Mouse (Mus musculus) CD4-positive, CD25-positive, alpha-beta regulatory T cell, adult 2 months (primary cell): ENCODE data around the gene Dnm3.

Source experiments
- DNase-seq: peaks from one replicate; pipeline ENCODE4 v3.0.0-alpha.2; 2012; ENCODE audit warnings: low read depth, low spot score

Gene Dnm3

GRCm38 (mm10) chr1:162162249-162162648 is 315.6 kb downstream of the Dnm3 start:
- no peak for DNase-seq

- no peak for DNase-seq
Measured at GRCm38 (mm10) chr1:162160718-162161117, 317.1 kb downstream of the Dnm3 start.

GRCm38 (mm10) chr1:162158486-162158885 is 319.3 kb downstream of the Dnm3 start:
- no peak for DNase-seq

- no peak for DNase-seq
Measured at GRCm38 (mm10) chr1:162157659-162158058, 320.2 kb downstream of the Dnm3 start.

GRCm38 (mm10) chr1:162156873-162157272 is 321.0 kb downstream of the Dnm3 start:
- no peak for DNase-seq

- no peak for DNase-seq
Measured at GRCm38 (mm10) chr1:162155546-162155945, 322.3 kb downstream of the Dnm3 start.

GRCm38 (mm10) chr1:162153118-162153517 is 324.7 kb downstream of the Dnm3 start:
- DNase-seq, result no peak

- DNase-seq, result no peak
Measured at GRCm38 (mm10) chr1:162149730-162150129, 328.1 kb downstream of the Dnm3 start.

- DNase-seq, result no peak
Measured at GRCm38 (mm10) chr1:162147554-162147953, 330.3 kb downstream of the Dnm3 start.

- DNase-seq, result no peak
Measured at GRCm38 (mm10) chr1:162145748-162146147, 332.1 kb downstream of the Dnm3 start.

GRCm38 (mm10) chr1:162144992-162145391 is 332.8 kb downstream of the Dnm3 start:
- DNase-seq, result no peak

- DNase-seq, result no peak
Measured at GRCm38 (mm10) chr1:162143974-162144912, 333.6 kb downstream of the Dnm3 start.

- DNase-seq, result no peak
Measured at GRCm38 (mm10) chr1:162142285-162142684, 335.5 kb downstream of the Dnm3 start.

- DNase-seq, result no peak
Measured at GRCm38 (mm10) chr1:162136328-162136727, 341.5 kb downstream of the Dnm3 start.

GRCm38 (mm10) chr1:162135451-162136213 is 342.2 kb downstream of the Dnm3 start:
- no peak for DNase-seq

- DNase-seq, result no peak
Measured at GRCm38 (mm10) chr1:162134651-162135066, 343.2 kb downstream of the Dnm3 start.

GRCm38 (mm10) chr1:162132908-162133641 is 344.8 kb downstream of the Dnm3 start:
- no peak for DNase-seq

GRCm38 (mm10) chr1:162126856-162127792 is 350.7 kb downstream of the Dnm3 start:
- DNase-seq, result no peak

GRCm38 (mm10) chr1:162124396-162124795 is 353.4 kb downstream of the Dnm3 start:
- DNase-seq, result no peak

- DNase-seq, result no peak
Measured at GRCm38 (mm10) chr1:162121441-162122200, 356.2 kb downstream of the Dnm3 start.
